Mouse (Mus musculus): ENCODE measurements around the gene Slpi. TPM values are rescaled to one million over a fixed set of nuclear protein-coding genes. Genes with fewer than 3 reads are reported as not detected.

Slpi gene
- polyA plus RNA-seq, 1 experiment from 2014 or later: 1.1 TPM

GRCm38 (mm10) chr2:164432541-164433191, 43.8 kb upstream of the Slpi start:
- Histone ChIP-seq H3K4me3 (ENCODE audit: low read depth, low read length) (no peak overlapping the region), H3K27me3 (ENCODE audit: control insufficient read depth, insufficient read depth, low read length) (peaks cover 3% of the 10 kb centered on the region; the same call in 1 of the 2 replicates), H3K9me3 (ENCODE audit: control insufficient read depth, low read length) (no peaks in the 10 kb centered on the region), H3K4me1 (ENCODE audit: control insufficient read depth, insufficient read depth, low read length) (no peaks in the 10 kb centered on the region), H3K27ac (ENCODE audit: low read depth, low read length) (no peak overlapping the region), H3K4me2 (ENCODE audit: low read depth) (no peak overlapping the region), H3K9ac (ENCODE audit: low read length) (no peak overlapping the region), H3K36me3 (ENCODE audit: control insufficient read depth, insufficient read depth, low read length) (no peaks in the 10 kb centered on the region)
- 38% methylated on average over 22 of the region's 22 CpGs for WGBS
- ATAC-seq (ENCODE audit: insufficient read depth, low FRiP score, low TSS enrichment) (no peak), DNase-seq (ENCODE audit: low spot score) (no peak)

GRCm38 (mm10) chr2:164431676-164432465, 43.0 kb upstream of the Slpi start:
- Histone ChIP-seq H3K4me1 (ENCODE audit: control insufficient read depth, insufficient read depth, low read length) (no peaks in the 10 kb centered on the region), H3K4me3 (ENCODE audit: low read depth, low read length) (no peak overlapping the region), H3K36me3 (ENCODE audit: control insufficient read depth, insufficient read depth, low read length) (no peaks in the 10 kb centered on the region), H3K4me2 (ENCODE audit: low read depth) (no peak overlapping the region), H3K9me3 (ENCODE audit: control insufficient read depth, low read length) (no peaks in the 10 kb centered on the region), H3K9ac (ENCODE audit: low read length) (no peak overlapping the region), H3K27ac (ENCODE audit: low read depth, low read length) (no peak overlapping the region), H3K27me3 (ENCODE audit: control insufficient read depth, insufficient read depth, low read length) (peaks cover 3% of the 10 kb centered on the region; the same call in 1 of the 2 replicates)
- no peak for ATAC-seq (ENCODE audit: insufficient read depth, low FRiP score, low TSS enrichment)
- no peak for DNase-seq (ENCODE audit: low spot score)
- 66% methylated on average over 9 of the region's 9 CpGs for WGBS

GRCm38 (mm10) chr2:164430697-164431096, 41.8 kb upstream of the Slpi start:
- Histone ChIP-seq H3K36me3 (ENCODE audit: control insufficient read depth, insufficient read depth, low read length) (no peaks in the 10 kb centered on the region), H3K4me3 (ENCODE audit: low read depth, low read length) (no peak overlapping the region), H3K27ac (ENCODE audit: low read depth, low read length) (no peak overlapping the region), H3K9me3 (ENCODE audit: control insufficient read depth, low read length) (no peaks in the 10 kb centered on the region), H3K27me3 (ENCODE audit: control insufficient read depth, insufficient read depth, low read length) (peaks cover 3% of the 10 kb centered on the region; the same call in 1 of the 2 replicates), H3K4me1 (ENCODE audit: control insufficient read depth, insufficient read depth, low read length) (no peaks in the 10 kb centered on the region), H3K9ac (ENCODE audit: low read length) (no peak overlapping the region), H3K4me2 (ENCODE audit: low read depth) (no peak overlapping the region)
- ATAC-seq (ENCODE audit: insufficient read depth, low FRiP score, low TSS enrichment) (no peak), DNase-seq (ENCODE audit: low spot score) (no peak)
- 18% methylated on average over 7 of the region's 7 CpGs for WGBS

- no peak for DNase-seq (ENCODE audit: low spot score)
- Histone ChIP-seq H3K27ac (ENCODE audit: low read depth, low read length) (no peak overlapping the region), H3K27me3 (ENCODE audit: control insufficient read depth, insufficient read depth, low read length) (peaks cover 3% of the 10 kb centered on the region; the same call in 1 of the 2 replicates), H3K4me1 (ENCODE audit: control insufficient read depth, insufficient read depth, low read length) (no peaks in the 10 kb centered on the region), H3K4me3 (ENCODE audit: low read depth, low read length) (no peak overlapping the region), H3K4me2 (ENCODE audit: low read depth) (no peak overlapping the region), H3K9me3 (ENCODE audit: control insufficient read depth, low read length) (no peaks in the 10 kb centered on the region), H3K9ac (ENCODE audit: low read length) (no peak overlapping the region), H3K36me3 (ENCODE audit: control insufficient read depth, insufficient read depth, low read length) (no peaks in the 10 kb centered on the region)
- WGBS: 33% methylated on average over 15 of the region's 15 CpGs
- no peak for ATAC-seq (ENCODE audit: insufficient read depth, low FRiP score, low TSS enrichment)
These were observed 41.2 kb upstream of the Slpi start for GRCm38 (mm10) chr2:164429881-164430615.

GRCm38 (mm10) chr2:164428451-164428850, 39.6 kb upstream of the Slpi start:
- H3K27me3 ChIP-seq (ENCODE audit: control insufficient read depth, insufficient read depth, low read length): peaks cover 3% of the 10 kb centered on the region; the same call in 1 of the 2 replicates
- no peak overlapping the region for H3K4me2 ChIP-seq (ENCODE audit: low read depth)
- no peaks in the 10 kb centered on the region for H3K36me3 ChIP-seq (ENCODE audit: control insufficient read depth, insufficient read depth, low read length)
- no peaks in the 10 kb centered on the region for H3K9me3 ChIP-seq (ENCODE audit: control insufficient read depth, low read length)
- ATAC-seq (ENCODE audit: insufficient read depth, low FRiP score, low TSS enrichment) (no peak), DNase-seq (ENCODE audit: low spot score) (no peak)
- H3K9ac ChIP-seq (ENCODE audit: low read length): no peak overlapping the region
- H3K4me3 ChIP-seq (ENCODE audit: low read depth, low read length): no peak overlapping the region
- H3K27ac ChIP-seq (ENCODE audit: low read depth, low read length): no peak overlapping the region
- H3K4me1 ChIP-seq (ENCODE audit: control insufficient read depth, insufficient read depth, low read length): no peaks in the 10 kb centered on the region
- WGBS: 40% methylated on average over 5 of the region's 5 CpGs

GRCm38 (mm10) chr2:164426952-164427351, 38.1 kb upstream of the Slpi start:
- no peak for ATAC-seq (ENCODE audit: insufficient read depth, low FRiP score, low TSS enrichment)
- Histone ChIP-seq H3K4me2 (ENCODE audit: low read depth) (no peak overlapping the region), H3K36me3 (ENCODE audit: control insufficient read depth, insufficient read depth, low read length) (no peaks in the 10 kb centered on the region), H3K27ac (ENCODE audit: low read depth, low read length) (no peak overlapping the region), H3K27me3 (ENCODE audit: control insufficient read depth, insufficient read depth, low read length) (peaks cover 3% of the 10 kb centered on the region; the same call in 1 of the 2 replicates), H3K9me3 (ENCODE audit: control insufficient read depth, low read length) (no peaks in the 10 kb centered on the region), H3K4me1 (ENCODE audit: control insufficient read depth, insufficient read depth, low read length) (no peaks in the 10 kb centered on the region), H3K4me3 (ENCODE audit: low read depth, low read length) (no peak overlapping the region), H3K9ac (ENCODE audit: low read length) (no peak overlapping the region)
- DNase-seq (ENCODE audit: low spot score): no peak
- WGBS: 87% methylated on average over 5 of the region's 5 CpGs

GRCm38 (mm10) chr2:164426121-164426520, 37.2 kb upstream of the Slpi start:
- Histone ChIP-seq H3K9ac (ENCODE audit: low read length) (no peak overlapping the region), H3K27ac (ENCODE audit: low read depth, low read length) (no peak overlapping the region), H3K9me3 (ENCODE audit: control insufficient read depth, low read length) (no peaks in the 10 kb centered on the region), H3K36me3 (ENCODE audit: control insufficient read depth, insufficient read depth, low read length) (no peaks in the 10 kb centered on the region), H3K4me3 (ENCODE audit: low read depth, low read length) (no peak overlapping the region), H3K4me2 (ENCODE audit: low read depth) (no peak overlapping the region), H3K4me1 (ENCODE audit: control insufficient read depth, insufficient read depth, low read length) (no peaks in the 10 kb centered on the region), H3K27me3 (ENCODE audit: control insufficient read depth, insufficient read depth, low read length) (peaks cover 3% of the 10 kb centered on the region; the same call in 1 of the 2 replicates)
- DNase-seq (ENCODE audit: low spot score) (no peak), ATAC-seq (ENCODE audit: insufficient read depth, low FRiP score, low TSS enrichment) (no peak)
- WGBS: 24% methylated on average over 12 of the region's 12 CpGs

GRCm38 (mm10) chr2:164425401-164425800, 36.5 kb upstream of the Slpi start:
- H3K27ac ChIP-seq (ENCODE audit: low read depth, low read length): no peak overlapping the region
- H3K4me1 ChIP-seq (ENCODE audit: control insufficient read depth, insufficient read depth, low read length): no peaks in the 10 kb centered on the region
- no peaks in the 10 kb centered on the region for H3K36me3 ChIP-seq (ENCODE audit: control insufficient read depth, insufficient read depth, low read length)
- H3K9ac ChIP-seq (ENCODE audit: low read length): no peak overlapping the region
- no peak overlapping the region for H3K4me2 ChIP-seq (ENCODE audit: low read depth)
- no peak for ATAC-seq (ENCODE audit: insufficient read depth, low FRiP score, low TSS enrichment)
- H3K4me3 ChIP-seq (ENCODE audit: low read depth, low read length): no peak overlapping the region
- no peaks in the 10 kb centered on the region for H3K9me3 ChIP-seq (ENCODE audit: control insufficient read depth, low read length)
- WGBS: 85% methylated on average over 5 of the region's 5 CpGs
- H3K27me3 ChIP-seq (ENCODE audit: control insufficient read depth, insufficient read depth, low read length): peaks cover 3% of the 10 kb centered on the region; the same call in 1 of the 2 replicates
- no peak for DNase-seq (ENCODE audit: low spot score)
